Mouse (Mus musculus): ENCODE measurements at regions not wholly inside any gene's neighbourhood (a gene's known extent, or its start where the extent isn't known, plus 50 kb on each side); places are given as distances from the start of the nearest gene placed in this dataset.

DNA sequence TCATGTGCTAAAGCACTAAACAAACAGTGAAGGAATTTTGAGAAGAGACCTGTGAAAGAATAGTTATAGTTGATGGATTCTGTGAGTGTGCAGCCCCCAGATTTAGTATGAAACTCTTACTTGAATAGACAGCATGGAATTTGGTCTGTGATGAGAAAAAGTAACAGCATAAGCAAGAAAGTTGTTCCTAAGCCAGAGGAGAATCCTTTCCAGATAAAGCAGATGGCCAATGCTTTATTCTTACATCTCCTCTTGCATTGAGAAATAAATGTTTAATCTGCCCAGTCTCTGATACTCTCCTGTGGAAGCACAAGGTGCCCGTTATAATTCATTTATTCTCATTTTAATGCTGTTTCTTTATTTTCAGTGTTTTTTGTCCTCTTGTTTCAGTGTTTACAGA lies 263.5 kb downstream of the Tecrl start:
- peak in 1 of 2 experiments; percentile 0 for DNase-seq (ENCODE audit: low spot score in 2 of 2)
- intact Hi-C loops (cut with DNase I), result no loop called here

DNA sequence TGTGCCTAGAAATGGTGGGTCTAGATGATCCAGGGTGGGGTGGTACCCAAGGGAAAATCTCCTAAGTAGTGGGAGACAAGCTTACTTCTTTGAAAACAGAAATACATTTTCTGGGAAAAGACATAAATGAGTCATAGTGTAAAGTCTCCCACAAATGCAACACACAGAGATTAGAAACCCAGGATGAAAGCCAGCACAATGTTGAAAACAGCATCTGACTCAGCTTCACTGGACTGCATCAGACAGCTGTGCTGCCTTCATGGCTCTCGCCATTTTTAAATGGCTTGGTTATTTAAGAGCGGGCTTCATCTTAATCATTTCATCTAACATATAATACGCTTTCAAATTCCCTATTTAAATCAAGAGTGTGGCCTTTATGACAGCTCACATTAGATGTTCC lies 300.2 kb downstream of the Tecrl start:
- intact Hi-C loops (cut with DNase I), result no loop called here
- DNase-seq (ENCODE audit: low spot score in 2 of 2), result peak; percentile 24 to 71

DNA sequence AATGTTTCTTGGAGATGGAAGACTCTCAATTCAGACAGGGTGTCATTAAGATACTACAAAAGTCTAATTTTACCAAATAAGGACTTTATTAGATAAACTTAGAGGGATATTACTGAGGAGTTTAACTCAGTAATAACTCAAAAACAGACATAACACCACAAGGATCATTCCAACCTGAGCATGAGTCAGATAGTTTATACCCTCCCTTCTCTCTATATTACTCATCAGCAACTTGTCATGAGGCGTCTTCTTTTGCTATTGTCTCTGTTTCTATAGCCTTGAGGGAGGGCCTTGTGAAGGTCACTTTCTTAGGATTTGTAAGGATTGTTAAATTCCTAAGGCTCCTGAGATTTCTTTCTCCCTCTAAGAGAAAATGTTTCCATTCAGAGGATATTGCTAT lies 307.8 kb downstream of the Tecrl start:
- intact Hi-C loops (cut with DNase I), result no loop called here
- DNase-seq (ENCODE audit: low spot score in 2 of 2), result no peak

DNA sequence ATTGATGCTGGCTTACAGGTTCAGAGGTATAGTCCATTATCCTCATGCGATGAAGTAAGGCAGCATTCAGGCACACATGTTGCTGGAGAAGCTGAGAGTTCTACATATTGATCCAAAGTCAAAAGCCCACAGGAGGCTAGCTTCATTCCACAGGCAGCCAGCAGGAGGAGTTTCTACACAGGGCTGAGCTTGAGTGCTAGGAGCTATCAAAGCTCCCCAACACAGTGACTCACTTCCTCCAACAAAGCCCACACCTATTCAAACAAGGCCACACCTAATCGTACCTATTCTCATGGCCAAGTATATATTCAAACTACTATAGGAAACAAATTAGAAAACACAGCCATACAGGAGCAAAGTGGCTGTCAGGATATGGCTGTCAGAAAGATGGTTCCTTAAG lies 325.3 kb downstream of the Tecrl start:
- DNase-seq (ENCODE audit: low spot score in 2 of 2), result no peak

DNA sequence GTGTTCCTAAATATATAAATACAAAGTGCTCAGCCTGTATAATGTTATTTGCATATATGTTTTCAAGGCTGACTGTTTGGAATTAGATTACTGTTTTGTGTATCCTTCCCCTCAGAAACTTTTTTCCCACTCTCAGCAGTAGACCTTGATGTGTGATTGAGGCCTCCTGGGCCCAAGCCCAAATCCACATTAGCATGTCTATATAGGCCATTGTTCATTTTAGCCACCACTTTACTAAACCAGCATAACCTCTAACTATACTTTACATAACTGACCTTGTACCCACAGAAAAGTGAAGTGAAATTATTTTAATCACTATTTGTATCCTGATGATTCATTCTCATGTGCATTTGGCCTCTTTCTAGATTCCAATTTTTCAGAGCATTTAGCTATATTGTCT lies 349.0 kb downstream of the Tecrl start:
- intact Hi-C loops (cut with DNase I), result no loop called here
- DNase-seq (ENCODE audit: low spot score in 2 of 2), result no peak

More for the DNA sequence above, 325.3 kb downstream of the Tecrl start:
- intact Hi-C loops (cut with DNase I), result no loop called here

DNA sequence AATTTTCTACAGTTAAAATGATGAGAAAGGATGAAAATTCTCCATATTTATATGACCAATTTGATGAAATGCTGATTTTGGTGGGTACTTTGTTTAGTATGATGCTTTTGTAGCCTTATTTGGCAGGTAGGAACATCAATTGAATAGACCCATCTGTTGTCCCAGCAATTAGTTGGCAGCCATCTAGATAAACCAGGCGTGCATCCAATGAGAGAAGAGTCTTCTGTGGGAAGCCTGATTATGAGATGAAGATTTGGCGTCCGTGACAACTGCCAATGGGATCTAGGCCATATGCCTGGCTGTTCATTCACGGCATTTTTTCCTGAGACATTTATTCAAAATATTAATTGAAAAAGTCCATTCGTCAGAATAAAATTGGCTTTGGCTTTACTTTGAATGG lies 365.9 kb downstream of the Tecrl start:
- intact Hi-C loops (cut with DNase I), result no loop called here
- DNase-seq (ENCODE audit: low spot score in 2 of 2), result peak in 1 of 2 experiments; percentile 9

DNA sequence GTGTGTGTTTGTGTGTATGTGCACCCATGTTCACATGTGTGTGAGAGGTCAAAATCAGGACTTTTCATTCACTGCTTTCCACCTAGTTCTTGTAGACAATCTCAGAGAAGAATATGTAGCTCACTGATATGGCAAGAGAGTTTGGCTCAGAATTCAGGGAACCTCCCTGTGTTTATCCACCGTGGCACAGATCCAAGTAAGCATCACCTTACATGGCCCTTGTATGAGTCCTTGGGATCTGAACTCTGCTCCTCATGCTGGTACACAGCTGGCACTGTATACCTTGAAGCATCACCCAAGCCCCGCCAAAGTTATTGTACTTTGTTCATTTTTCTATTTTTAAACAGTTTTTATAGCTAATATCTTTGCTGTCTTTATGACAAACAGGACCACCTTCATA lies 385.7 kb downstream of the Tecrl start:
- DNase-seq (ENCODE audit: low spot score in 2 of 2), result no peak
- intact Hi-C loops (cut with DNase I), result no loop called here

DNA sequence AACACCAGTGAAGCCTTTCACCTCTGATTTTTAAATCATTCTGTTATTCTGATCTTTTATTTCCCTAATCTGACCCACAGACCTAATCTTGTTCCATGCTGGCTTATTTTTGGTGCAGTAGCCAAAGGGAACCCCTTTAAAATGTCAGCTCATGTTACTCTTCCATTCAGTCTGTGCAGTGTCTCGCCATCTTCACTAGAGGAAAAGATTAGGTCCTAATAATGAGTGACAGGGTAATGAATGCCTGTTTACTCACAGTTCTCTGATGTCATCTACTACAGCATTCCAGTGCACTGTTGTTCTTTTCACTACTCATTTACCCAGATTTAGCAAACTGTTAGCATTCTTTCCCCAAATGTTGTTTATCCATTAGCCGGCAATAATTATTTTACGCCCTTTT lies 388.2 kb downstream of the Tecrl start:
- intact Hi-C loops (cut with DNase I), result no loop called here
- no peak for DNase-seq (ENCODE audit: low spot score in 2 of 2)

DNA sequence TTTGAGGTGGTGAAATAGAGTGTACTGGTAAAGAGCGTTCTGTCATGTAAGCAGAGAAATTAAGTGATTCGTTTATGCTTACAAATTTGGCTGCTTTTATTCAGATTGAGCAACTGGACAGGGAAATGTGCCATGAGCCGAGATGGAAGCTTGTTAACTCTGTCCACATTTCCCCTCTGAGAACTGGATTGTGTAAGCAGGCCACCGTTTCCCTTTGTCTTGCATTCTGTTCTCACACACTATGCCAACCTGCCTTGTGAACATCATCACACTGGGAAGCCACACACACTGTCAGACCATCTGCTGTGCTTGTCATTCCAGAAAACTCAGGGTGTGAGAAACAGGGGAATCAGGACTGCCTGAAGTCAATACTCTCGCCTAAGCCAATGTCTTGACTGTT lies 388.8 kb downstream of the Tecrl start:
- peak; percentile 5 to 8 for DNase-seq (ENCODE audit: low spot score in 2 of 2)

DNA sequence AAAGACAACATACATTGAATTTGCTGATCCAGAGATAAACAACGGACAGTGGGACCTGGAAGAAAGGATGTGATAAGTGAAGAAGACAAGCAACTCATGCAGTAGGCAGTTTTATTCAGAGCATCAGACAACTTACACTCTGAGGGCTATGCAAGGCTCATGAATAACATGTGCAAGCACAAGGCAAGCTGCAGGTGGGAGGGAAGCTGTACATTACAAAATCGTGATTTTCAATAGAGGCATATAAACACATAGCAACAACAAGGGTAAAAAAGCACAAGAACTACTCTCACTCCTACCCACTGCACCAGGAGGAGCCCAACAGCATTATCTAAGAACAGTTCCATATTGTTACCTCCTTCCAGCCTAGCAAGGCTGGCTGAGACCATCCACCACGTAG lies 390.5 kb downstream of the Tecrl start:
- intact Hi-C loops (cut with DNase I), result no loop called here
- DNase-seq (ENCODE audit: low spot score in 2 of 2), result peak in 1 of 2 experiments; percentile 5

More for the DNA sequence above, 388.8 kb downstream of the Tecrl start:
- intact Hi-C loops (cut with DNase I), result no loop called here

DNA sequence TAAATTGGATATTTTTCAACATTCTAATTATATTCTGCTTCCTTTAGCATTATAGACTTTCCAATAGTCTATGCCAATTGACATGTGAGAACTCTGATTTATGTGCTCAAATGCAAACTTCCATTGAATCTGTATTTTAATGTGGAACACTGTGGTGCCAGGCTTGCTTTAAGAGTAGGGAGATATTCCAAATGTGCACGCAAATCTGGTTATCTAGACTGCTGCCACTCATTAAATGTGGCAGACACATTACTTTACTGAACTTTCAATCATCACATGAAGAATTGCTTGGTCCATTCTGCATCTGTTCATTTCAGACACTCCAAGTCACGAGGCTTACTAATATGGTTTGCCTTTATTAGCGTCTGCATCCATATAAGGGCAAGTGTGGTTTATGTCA lies 399.0 kb downstream of the Tecrl start:
- no peak for DNase-seq (ENCODE audit: low spot score in 2 of 2)
- intact Hi-C loops (cut with DNase I), result no loop called here

DNA sequence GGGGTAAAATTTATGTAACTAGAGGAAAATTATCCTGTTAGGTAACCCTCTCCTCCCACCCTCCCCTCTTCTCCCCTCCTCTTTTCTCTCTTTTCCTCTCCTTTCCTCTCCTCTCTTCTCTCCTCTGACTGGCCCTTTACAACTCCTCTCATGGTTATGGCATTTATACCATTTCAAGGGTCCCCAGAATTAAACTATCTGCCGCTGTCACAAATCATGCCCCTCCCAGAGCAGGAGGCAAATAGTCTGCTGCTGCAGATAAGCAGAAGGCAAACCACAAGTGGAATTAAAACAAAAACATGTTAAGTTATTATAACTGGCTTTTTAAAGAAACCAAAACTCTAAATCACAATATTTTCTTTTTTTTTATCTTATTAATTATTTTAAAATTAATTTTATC lies 407.9 kb downstream of the Tecrl start:
- no peak for DNase-seq (ENCODE audit: low spot score in 2 of 2)
- intact Hi-C loops (cut with DNase I), result no loop called here

DNA sequence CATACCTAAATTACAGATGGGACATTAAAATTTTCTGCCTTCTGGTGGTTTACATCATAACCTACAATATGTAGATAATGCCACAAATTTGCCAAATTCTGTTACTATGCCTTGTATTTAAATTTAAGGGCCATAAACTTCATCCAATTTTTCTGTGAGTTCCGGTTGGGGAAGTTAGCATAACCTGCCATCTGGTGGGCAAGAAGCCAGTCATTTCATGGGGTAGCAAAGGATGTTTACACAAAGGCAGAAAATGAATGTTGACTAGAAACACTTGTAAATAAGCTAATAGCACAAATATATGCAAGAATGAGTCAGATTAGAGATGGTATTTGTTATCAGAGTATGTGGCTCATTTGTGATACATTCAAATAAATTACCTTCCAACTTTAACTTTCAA lies 415.2 kb downstream of the Tecrl start:
- intact Hi-C loops (cut with DNase I), result no loop called here
- no peak for DNase-seq (ENCODE audit: low spot score in 2 of 2)

DNA sequence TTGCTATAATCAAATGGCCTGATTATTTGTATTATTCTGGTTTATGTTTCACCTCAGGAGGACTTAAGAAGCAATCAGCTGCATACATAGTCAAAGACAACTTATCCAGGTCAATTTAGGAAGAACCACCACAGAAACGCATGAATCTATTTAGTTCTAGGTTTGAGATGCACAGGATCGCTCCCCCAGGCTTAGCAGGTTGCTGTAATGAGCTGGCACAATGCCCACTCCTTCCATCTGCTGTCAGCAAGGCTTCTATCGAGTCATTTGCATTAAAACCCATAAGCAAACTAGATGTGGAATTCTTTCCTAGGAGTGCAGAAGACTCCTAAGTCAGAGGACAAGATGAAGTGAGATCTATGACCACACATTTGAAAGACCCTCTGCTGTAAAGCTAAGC lies 455.6 kb downstream of the Tecrl start:
- intact Hi-C loops (cut with DNase I), result no loop called here
- DNase-seq (ENCODE audit: low spot score in 2 of 2), result peak; percentile 74 to 76

DNA sequence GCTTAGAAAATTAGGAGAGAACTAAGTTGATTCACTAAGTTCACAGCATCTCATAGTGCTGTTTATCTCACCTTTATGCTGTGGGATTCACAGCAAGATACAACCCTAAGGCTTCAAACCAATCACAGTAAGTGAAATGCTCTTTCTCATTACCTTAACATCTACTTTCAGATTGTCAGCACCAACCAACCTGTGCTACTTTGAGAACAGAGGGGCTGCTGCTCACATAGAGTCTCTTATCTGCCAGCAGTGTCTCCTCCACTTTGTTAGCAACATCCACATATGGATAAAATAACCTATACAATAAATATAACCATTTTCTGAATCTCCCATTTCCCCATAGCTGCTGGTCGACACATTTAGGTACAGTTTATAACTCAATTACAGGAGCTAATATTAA lies 456.1 kb downstream of the Tecrl start:
- DNase-seq (ENCODE audit: low spot score in 2 of 2), result peak in 1 of 2 experiments; percentile 10
- intact Hi-C loops (cut with DNase I), result no loop called here

DNA sequence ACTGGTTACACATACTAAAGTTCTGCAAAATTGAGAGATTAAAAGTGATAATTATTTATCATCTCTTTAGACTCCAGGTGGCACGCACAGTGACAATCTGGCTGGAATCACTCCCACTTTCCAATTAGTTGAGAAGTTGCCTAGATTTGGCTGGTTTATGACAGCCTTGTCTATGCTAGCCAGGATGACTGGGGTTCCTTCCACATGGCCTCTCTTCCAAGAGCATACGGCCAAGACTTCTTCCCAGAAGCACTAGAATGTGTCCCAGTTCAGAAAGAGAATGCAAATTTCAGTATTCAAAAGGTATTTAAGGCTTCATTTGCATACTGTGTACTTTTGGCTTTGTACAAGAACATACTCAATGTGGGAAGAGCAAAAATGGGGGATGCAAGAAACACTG lies 456.6 kb downstream of the Tecrl start:
- intact Hi-C loops (cut with DNase I), result no loop called here
- peak; percentile 10 to 63 for DNase-seq (ENCODE audit: low spot score in 2 of 2)

DNA sequence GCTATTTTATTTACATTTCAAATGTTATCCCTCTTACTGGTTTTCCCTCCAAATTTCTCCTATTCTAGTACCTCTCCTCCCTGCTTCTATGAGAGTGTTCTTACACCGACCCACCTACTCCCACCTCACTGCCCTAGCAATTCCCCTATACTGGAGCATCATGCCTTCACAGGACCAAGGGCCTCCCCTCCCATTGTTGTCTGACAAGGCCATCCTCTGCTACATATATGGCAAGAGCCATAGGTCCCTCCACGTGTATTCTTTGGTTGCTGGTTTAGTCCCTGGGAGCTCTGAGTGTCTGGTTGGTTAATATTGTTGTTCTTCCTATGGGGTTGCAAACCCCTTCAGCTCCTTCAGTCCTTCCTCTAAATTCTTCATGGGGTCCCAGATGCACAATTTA lies 485.7 kb downstream of the Tecrl start:
- intact Hi-C loops (cut with DNase I), result no loop called here
- DNase-seq (ENCODE audit: low spot score in 2 of 2), result no peak

DNA sequence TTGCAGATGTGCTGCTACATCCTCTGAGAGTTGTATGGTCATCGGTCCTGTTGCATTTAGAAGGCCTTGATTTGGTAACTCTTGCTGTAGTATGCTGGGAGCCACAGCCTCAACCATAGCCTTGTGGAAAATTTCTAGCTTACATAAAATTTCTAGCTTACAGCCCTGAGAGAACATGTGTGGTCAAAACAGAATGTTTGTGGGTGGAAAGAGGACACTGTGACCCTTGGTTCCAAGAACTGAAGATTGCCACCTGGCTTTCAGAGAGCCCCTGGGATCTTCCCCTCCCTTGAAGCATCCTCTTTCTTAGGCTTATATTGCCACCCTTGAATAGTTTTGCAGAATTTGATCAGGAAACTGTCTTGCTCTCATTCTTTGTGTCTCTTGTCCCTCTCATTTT lies 490.6 kb downstream of the Tecrl start:
- no peak for DNase-seq (ENCODE audit: low spot score in 2 of 2)
- intact Hi-C loops (cut with DNase I), result no loop called here

DNA sequence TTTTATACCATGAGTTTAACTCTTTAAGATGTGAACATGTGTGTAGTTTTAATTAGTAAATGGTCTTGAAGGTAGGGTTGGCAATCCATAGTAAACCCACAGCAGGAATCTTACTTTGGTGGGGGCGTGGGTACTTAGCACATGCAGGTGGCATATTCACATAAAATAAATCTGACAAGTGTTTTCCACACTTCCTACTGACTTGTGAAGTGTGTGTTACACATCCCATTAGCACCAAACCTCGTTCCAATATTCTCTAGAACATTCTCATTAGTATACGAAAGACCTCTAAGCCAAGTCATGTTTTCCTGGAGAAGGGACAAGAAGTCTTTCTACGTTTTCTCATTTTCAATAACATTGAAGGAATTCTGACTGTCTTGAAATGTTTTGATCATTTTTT lies 529.7 kb downstream of the Tecrl start:
- peak in 1 of 2 experiments; percentile 8 for DNase-seq (ENCODE audit: low spot score in 2 of 2)
- intact Hi-C loops (cut with DNase I), result no loop called here

DNA sequence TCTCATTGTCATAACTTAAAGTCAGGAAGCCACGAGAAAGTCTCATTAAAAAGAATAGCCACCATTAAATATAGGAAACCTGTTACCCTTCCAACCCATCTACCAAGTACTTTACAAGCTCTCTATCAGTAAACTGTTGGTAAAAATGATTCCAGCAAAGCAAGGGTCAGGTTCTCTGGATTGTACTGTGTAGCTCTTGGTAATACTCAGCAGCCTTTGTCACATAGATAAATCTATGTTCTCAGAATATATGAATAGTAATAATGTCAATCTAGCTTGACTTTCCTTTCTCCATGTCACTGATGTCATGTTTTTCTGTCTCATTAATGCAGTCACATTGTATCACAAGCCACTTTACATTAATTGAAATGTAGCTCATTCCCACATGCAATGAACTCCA lies 561.8 kb downstream of the Tecrl start:
- intact Hi-C loops (cut with DNase I), result no loop called here

More for the DNA sequence above, 561.8 kb downstream of the Tecrl start:
- no peak for DNase-seq (ENCODE audit: low spot score in 2 of 2)

Measured in left cerebral cortex, postnatal 14 days (tissue).